Mouse (Mus musculus) embryo, embryonic 9.5 days (tissue): ENCODE results near the gene Olfml1.
A peak's percentile ranks its signal among the peaks of the same experiment; 100 is the strongest.

Source experiments
- DNase-seq: peaks from one replicate; pipeline ENCODE4 v3.0.0-alpha.2; 2017; ENCODE audit errors: extremely low spot score

The Olfml1 gene

GRCm38 (mm10) chr7:107594857-107595402 is 27.7 kb downstream of the Olfml1 start, which contains the start of gene Ppfibp2:
Ppfibp2 (plus strand) TSS chr7:107595207.
- DNase-seq, result peak; percentile 91

GRCm38 (mm10) chr7:107595426-107595825 is 28.2 kb downstream of the Olfml1 start:
- DNase-seq, result no peak

DNA sequence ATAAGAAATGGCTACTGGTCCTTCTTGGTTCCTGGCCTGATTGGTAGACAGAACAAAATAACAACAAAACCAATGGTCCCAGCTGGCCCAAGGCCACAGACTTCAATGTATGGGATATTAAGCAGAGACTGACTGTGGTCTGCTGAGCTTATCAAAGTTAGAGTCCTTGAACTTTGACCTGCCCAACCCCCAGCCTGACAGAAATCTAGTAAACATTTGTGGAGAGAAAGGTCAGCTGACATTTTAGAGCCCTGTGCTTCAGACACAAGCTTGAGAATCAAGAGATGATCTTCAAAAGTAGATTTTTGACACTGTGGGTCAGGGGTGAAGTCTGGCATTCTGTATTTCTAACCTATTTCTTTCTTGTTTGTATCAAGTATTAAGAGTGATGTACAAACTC is 29.5 kb downstream of the Olfml1 start:
- no peak for DNase-seq

DNA sequence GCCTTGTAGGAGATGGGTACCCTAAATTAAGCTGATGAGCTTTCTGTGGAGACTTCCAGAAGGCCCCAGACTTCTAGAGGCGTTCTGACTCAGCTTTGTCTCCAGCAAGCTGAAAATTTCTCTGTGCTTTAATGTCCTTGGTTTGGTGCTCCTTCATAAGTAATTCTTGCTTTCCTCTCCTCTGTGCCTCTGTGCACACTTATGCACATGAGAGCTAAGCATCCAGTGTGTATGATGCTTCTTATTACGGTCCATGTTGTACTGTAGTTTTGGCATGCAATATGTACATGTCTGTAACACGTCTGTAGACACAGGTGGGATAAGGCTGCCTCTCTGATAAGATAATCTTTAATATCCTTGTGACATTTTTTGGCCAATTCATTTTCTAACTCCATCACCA is 30.7 kb downstream of the Olfml1 start:
- no peak for DNase-seq

GRCm38 (mm10) chr7:107600651-107601050 is 33.4 kb downstream of the Olfml1 start:
- no peak for DNase-seq

DNA sequence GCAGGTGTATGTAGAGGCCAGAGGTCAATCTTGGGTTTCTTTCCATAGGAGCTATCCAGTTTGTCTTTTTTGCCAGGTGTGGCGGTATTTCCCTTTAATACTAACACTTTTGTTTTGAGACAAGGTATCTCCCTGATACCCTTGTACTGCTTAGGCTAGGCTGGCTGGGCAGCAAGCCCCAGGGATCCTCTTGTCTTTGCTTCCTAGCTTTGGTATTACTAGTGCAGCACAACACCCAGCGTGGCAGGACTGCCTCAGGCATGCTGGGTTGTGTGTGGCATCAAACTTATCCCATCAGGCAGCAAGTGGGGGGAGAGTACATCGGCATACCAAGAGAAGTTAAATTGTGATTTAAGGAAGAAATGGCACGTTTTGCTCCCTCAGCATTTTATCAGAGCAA is 35.3 kb downstream of the Olfml1 start:
- no peak for DNase-seq

DNA sequence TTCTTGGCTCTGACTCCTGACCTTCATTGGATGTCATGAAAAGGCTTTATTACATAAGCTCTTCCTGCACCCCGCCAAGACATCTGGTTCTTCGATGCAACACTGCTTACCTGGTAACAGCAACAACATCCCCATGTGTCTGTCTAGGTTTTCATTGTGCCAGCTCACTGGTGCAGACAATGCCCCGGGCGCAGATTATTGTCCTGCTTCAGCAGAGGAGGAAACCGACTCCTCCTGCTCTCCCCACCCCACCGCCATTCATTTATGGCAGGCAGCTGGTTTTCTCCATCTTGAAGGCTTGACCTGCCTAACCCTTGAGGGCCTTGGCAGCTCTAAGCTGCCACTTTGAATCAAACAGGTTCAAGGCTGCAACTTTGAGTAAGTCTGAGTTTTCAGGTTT is 35.7 kb downstream of the Olfml1 start:
- DNase-seq, result no peak

DNA sequence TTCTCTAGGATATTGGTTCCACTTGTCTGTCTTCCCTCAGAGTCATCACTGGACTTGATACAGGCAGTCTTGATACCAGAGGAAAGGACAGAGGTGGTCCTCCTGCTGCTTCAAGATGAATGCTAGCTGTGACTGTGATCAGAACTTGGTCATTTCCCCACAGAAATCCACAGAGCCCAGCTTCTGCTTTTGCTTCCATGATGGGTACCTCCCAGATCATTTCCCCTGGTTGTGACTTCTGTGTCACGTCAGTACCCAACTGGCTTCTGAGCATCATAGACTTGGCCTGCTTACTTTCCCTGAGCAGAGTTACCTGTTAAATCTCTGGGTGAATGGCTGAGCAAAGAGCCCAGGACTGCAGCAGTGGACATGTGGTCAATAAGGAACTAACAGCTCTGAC is 40.5 kb downstream of the Olfml1 start:
- DNase-seq, result no peak

DNA sequence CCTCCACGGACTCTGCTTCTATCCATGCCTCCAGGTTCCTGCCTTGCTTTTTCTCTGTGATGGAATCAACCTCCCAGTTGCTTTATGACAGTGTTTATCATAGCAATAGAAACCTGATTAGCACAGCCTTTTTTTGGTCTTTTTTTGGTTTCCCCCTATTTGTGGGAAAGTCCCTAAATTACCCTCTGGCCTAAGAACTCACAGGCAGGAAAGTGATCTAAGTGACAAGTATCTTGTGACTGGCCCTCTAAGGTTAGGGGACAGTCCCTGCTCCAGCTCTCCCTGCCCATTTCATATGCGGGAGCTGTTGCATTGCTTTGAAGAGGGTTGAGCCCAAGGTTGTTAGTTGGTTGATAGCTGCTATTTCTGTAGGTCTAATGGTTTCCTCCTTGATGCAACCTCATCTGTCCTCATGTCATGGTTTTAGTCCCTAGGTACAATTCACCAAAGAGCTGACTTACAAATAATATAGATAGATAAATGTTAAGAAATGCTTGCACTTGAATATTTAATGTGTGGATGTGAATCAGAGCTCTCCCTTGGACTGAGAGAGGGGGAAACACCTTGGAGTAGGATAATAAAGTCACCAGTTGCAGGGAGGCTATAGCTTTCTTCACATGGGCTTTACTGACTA is 42.5 kb downstream of the Olfml1 start:
- DNase-seq, result no peak

GRCm38 (mm10) chr7:107610880-107611279 is 43.6 kb downstream of the Olfml1 start:
- DNase-seq, result no peak

- DNase-seq, result no peak
Observed at GRCm38 (mm10) chr7:107618028-107618992, 51.1 kb downstream of the Olfml1 start.

DNA sequence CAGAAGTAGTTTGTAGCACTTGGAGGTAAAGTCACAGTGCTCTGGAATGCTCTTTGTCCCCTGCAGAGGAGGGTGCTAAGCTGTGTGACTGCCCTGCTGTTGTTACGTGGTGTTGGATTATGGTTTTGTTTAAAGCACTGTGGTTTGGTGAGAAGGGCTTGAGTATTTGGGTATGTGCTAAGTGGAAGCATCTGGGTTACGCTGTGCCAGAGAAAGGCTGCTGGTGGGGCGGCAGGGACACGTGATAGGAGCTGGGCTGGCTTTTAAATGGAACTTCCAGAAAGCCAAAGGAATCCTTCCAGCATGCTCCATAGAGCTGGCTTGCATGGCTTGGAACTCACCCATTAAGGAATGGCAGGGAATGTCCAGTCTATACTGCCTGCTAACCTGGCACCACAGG is 52.0 kb downstream of the Olfml1 start:
- DNase-seq, result no peak

- no peak for DNase-seq
Observed at GRCm38 (mm10) chr7:107620137-107620536, 52.9 kb downstream of the Olfml1 start.

GRCm38 (mm10) chr7:107624432-107624831 is 57.2 kb downstream of the Olfml1 start:
- no peak for DNase-seq

GRCm38 (mm10) chr7:107625061-107625460 is 57.8 kb downstream of the Olfml1 start, which contains the start of gene 5330417H12Rik:
5330417H12Rik (minus strand) TSS chr7:107625161.
- no peak for DNase-seq

- DNase-seq, result no peak
Observed at GRCm38 (mm10) chr7:107625781-107626180, 58.5 kb downstream of the Olfml1 start.

- DNase-seq, result no peak
Observed at GRCm38 (mm10) chr7:107628383-107628782, 61.1 kb downstream of the Olfml1 start.

- DNase-seq, result no peak
Observed at GRCm38 (mm10) chr7:107633201-107633600, 66.0 kb downstream of the Olfml1 start.

DNA sequence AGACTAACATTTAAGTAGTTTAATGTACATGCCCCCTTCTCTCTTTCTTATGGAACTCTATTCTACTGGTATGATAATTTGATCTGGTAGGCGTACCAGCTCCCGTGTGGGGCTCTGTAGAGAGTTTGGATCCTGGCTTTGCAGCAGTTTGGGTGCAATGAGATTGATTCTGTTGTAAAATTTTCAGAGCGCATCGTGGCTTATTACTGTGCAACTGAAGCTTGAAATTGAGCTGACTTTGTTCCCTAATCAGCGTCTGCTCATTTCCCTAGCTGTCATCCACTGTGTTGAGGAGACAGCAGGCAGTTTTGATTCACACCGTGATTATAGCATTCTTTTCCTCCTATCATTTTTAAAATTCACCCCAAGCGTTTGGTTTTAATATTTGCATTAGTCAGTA is 70.2 kb downstream of the Olfml1 start:
- DNase-seq, result no peak

DNA sequence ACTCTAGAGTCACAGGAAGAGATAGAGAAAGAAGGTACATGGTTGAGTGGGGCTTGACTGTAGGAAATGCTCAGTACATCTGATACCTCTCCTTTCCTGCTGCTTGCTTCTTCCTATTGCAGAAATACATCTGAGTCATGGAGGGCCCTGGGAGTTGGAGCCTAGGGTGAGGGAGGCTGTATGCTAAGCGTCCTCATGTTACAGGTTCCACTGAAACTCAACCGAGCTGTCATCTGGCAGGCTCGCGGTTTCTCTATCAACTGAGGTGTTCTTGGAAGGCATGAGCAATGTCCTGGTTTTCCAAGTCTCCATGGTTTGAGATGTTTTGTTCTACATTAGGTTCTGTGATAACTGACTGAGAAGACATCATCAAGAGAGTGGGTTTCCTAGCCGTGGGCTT is 70.8 kb downstream of the Olfml1 start:
- DNase-seq, result no peak
